Mouse (Mus musculus): ENCODE results near the gene Chil5. TPM values are rescaled to one million over a fixed set of nuclear protein-coding genes. Genes with fewer than 3 reads are reported as not detected.
"Not testable (repeated sequence)": the region's sequence is repeated elsewhere in the genome, so short reads cannot be mapped to it uniquely, and the experiment has no call there.

Chil5 gene
- polyA plus RNA-seq, 1 experiment from 2014 or later: not detected

GRCm38 (mm10) chr3:106000707-106001375, 31.8 kb downstream of the Chil5 start:
- Histone ChIP-seq H3K4me3 (no peak overlapping the region), H3K27me3 (replicated peaks) (no peaks in the 10 kb centered on the region; the same call in 1 of the 2 replicates), H3K9me3 (replicated peaks) (no peaks in the 10 kb centered on the region), H3K27ac (no peak overlapping the region), H3K36me3 (no peaks in the 10 kb centered on the region), H3K4me1 (no peaks in the 10 kb centered on the region), H3K9ac (no peak overlapping the region), H3K4me2 (peak overlapping the region; percentile 23; the same call in 1 of the 2 replicates)
- no peak for ATAC-seq
- WGBS (ENCODE audit: insufficient replicate concordance): 22% methylated on average over 11 of the region's 11 CpGs

GRCm38 (mm10) chr3:105994730-105995129, 37.9 kb downstream of the Chil5 start:
- H3K27ac ChIP-seq: no peak overlapping the region
- H3K27me3 ChIP-seq (replicated peaks): no peaks in the 10 kb centered on the region
- H3K4me2 ChIP-seq: no peak overlapping the region
- no peak for ATAC-seq
- H3K36me3 ChIP-seq: no peaks in the 10 kb centered on the region
- no peak overlapping the region for H3K4me3 ChIP-seq
- H3K9me3 ChIP-seq (replicated peaks): no peaks in the 10 kb centered on the region
- 44% methylated on average over 2 of the region's 2 CpGs for WGBS (ENCODE audit: insufficient replicate concordance)
- no peak overlapping the region for H3K9ac ChIP-seq
- no peaks in the 10 kb centered on the region for H3K4me1 ChIP-seq

- Histone ChIP-seq H3K27ac (no peak overlapping the region), H3K4me1 (no peaks in the 10 kb centered on the region), H3K4me2 (no peak overlapping the region), H3K36me3 (no peaks in the 10 kb centered on the region), H3K9ac (no peak overlapping the region), H3K9me3 (replicated peaks) (no peaks in the 10 kb centered on the region), H3K27me3 (replicated peaks) (no peaks in the 10 kb centered on the region), H3K4me3 (no peak overlapping the region)
- no peak for ATAC-seq
- WGBS (ENCODE audit: insufficient replicate concordance): 26% methylated on average over 4 of the region's 4 CpGs
Observed at GRCm38 (mm10) chr3:105991653-105992283, 40.8 kb downstream of the Chil5 start.

GRCm38 (mm10) chr3:105989611-105990010, 43.0 kb downstream of the Chil5 start:
- H3K4me2 ChIP-seq; H3K4me1 ChIP-seq; ATAC-seq; H3K9ac ChIP-seq; H3K9me3 ChIP-seq (replicated peaks); H3K27ac ChIP-seq; H3K4me3 ChIP-seq; H3K27me3 ChIP-seq (replicated peaks); H3K36me3 ChIP-seq: not testable (repeated sequence)
- WGBS (ENCODE audit: insufficient replicate concordance): 63% methylated on average over 5 of the region's 5 CpGs

GRCm38 (mm10) chr3:105974174-105974573, 58.4 kb downstream of the Chil5 start:
- no peaks in the 10 kb centered on the region for H3K4me1 ChIP-seq
- peaks cover 15% of the 10 kb centered on the region for H3K36me3 ChIP-seq
- H3K27me3 ChIP-seq (replicated peaks): no peaks in the 10 kb centered on the region
- H3K9me3 ChIP-seq (replicated peaks): no peaks in the 10 kb centered on the region
- no peak overlapping the region for H3K9ac ChIP-seq
- no peak overlapping the region for H3K27ac ChIP-seq
- no peak for ATAC-seq
- WGBS (ENCODE audit: insufficient replicate concordance): 74% methylated on average over 2 of the region's 2 CpGs
- no peak overlapping the region for H3K4me3 ChIP-seq
- H3K4me2 ChIP-seq: no peak overlapping the region

- Histone ChIP-seq H3K27ac (no peak within 1 kb of the TSS), H3K9me3 (replicated peaks) (no peaks in the 10 kb centered on the region), H3K9ac (no peak within 1 kb of the TSS), H3K4me2 (no peak within 1 kb of the TSS), H3K4me3 (no peak within 1 kb of the TSS), H3K36me3 (peaks cover 22% of the 10 kb centered on the region), H3K27me3 (replicated peaks) (no peaks in the 10 kb centered on the region), H3K4me1 (no peaks in the 10 kb centered on the region)
- 71% methylated on average over 3 of the region's 3 CpGs for WGBS (ENCODE audit: insufficient replicate concordance)
- ATAC-seq: no peak
Observed at GRCm38 (mm10) chr3:105973411-105973810, 59.2 kb downstream of the Chil5 start, which contains the start of gene Ovgp1. TSS of gene Ovgp1 (plus strand) at chr3:105973711.

- 59% methylated on average over 5 of the region's 5 CpGs for WGBS (ENCODE audit: insufficient replicate concordance)
- no peak for ATAC-seq
Observed at GRCm38 (mm10) chr3:105971831-105972446, 60.7 kb downstream of the Chil5 start.

More at GRCm38 (mm10) chr3:105971831-105972446, 60.7 kb downstream of the Chil5 start:
- Histone ChIP-seq H3K9ac (no peak overlapping the region), H3K27ac (no peak overlapping the region), H3K36me3 (peaks cover 37% of the 10 kb centered on the region), H3K9me3 (replicated peaks) (no peaks in the 10 kb centered on the region), H3K4me1 (no peaks in the 10 kb centered on the region), H3K4me2 (no peak overlapping the region), H3K27me3 (replicated peaks) (no peaks in the 10 kb centered on the region), H3K4me3 (no peak overlapping the region)

Other genes starting within 250 kb of the Chil5 start
- gene Rap1a, start 231.5 kb downstream of the Chil5 start, polyA plus RNA-seq (2016; fragmentation: Nextera tagmentation; extraction: Ambion mirVana): 114 and 122 TPM in 2 replicates
- 0.17 and 0.39 TPM in 2 replicates for gene Adora3, start 162.0 kb downstream of the Chil5 start, polyA plus RNA-seq (2016; fragmentation: Nextera tagmentation; extraction: Ambion mirVana)
- 0.30 TPM in 1 of 2 replicates, not detected in the other for gene Tmigd3, start 161.9 kb downstream of the Chil5 start, polyA plus RNA-seq (2016; fragmentation: Nextera tagmentation; extraction: Ambion mirVana)
- gene I830077J02Rik, start 100.2 kb downstream of the Chil5 start, polyA plus RNA-seq (2016; fragmentation: Nextera tagmentation; extraction: Ambion mirVana): 4.0 and 4.4 TPM in 2 replicates
- gene Wdr77, start 73.4 kb downstream of the Chil5 start, polyA plus RNA-seq (2016; fragmentation: Nextera tagmentation; extraction: Ambion mirVana): 86.6 and 90.0 TPM in 2 replicates
- 368 TPM in 2 replicates for gene Atp5f1, start 72.7 kb downstream of the Chil5 start, polyA plus RNA-seq (2016; fragmentation: Nextera tagmentation; extraction: Ambion mirVana)
- gene Ovgp1, start 59.1 kb downstream of the Chil5 start, polyA plus RNA-seq (2016; fragmentation: Nextera tagmentation; extraction: Ambion mirVana): 0.45 and 0.77 TPM in 2 replicates
- gene Pifo, start 18.2 kb downstream of the Chil5 start, polyA plus RNA-seq (2016; fragmentation: Nextera tagmentation; extraction: Ambion mirVana): not detected in 2 replicates
- gene Chia1, start 80.4 kb upstream of the Chil5 start, polyA plus RNA-seq (2016; fragmentation: Nextera tagmentation; extraction: Ambion mirVana): not detected in 2 replicates
- not detected in 2 replicates for gene Chil3, start 134.8 kb upstream of the Chil5 start, polyA plus RNA-seq (2016; fragmentation: Nextera tagmentation; extraction: Ambion mirVana)
- not detected in 2 replicates for gene Chil4, start 186.7 kb upstream of the Chil5 start, polyA plus RNA-seq (2016; fragmentation: Nextera tagmentation; extraction: Ambion mirVana)

Data from liver, embryonic 12.5 days (tissue).